In the genomic region with DNA sequence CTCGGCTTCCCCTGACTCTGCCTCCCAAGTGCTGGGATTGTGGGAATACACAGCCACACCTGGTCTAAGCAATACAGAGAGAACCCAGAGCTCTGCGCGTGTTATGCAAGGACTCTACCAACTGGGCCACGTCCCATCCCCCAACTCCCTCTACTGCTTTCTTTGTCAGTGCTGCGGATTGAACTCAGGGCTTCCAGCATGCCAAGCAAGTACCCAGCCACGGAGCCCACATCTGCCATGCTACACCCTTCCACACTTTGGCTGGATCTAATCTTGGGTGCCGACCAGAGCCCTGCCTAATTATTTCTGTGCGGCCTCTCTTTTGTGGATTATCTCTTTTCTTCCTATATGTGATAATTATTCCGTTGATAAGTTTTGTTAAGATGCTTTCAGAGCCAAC, we compare ENCODE assay signal across 13 mouse cellular contexts.
"Had no signal": no experiment of that assay in that cellular context is flagged by ENCODE, and none has a peak within 500 bp of the region (broad histone marks: within the 10 kb centered on the region; RNA-seq: fewer than 3 reads in every experiment).

No protein-coding gene starts in this region.

- H3K27ac ChIP-seq: left cerebral cortex, adult 2 months; limb, embryonic 15.5 days; liver, embryonic 12.5 days; neural tube, embryonic 15.5 days had no signal

- H3K27me3 ChIP-seq: limb, embryonic 15.5 days; neural tube, embryonic 15.5 days had no signal

- H3K4me2 ChIP-seq: limb, embryonic 15.5 days; liver, embryonic 12.5 days; lung, embryonic 14.5 days; neural tube, embryonic 15.5 days had no signal

- ATAC-seq: liver, embryonic 12.5 days had no signal

- H3K9ac ChIP-seq: limb, embryonic 15.5 days; liver, embryonic 12.5 days; lung, embryonic 14.5 days; neural tube, embryonic 15.5 days had no signal

- H3K4me3 ChIP-seq: left cerebral cortex, adult 2 months; limb, embryonic 15.5 days; liver, embryonic 12.5 days; myocyte; neural tube, embryonic 15.5 days had no signal

- DNase-seq: kidney, adult 18-20 months; kidney, postnatal 10 days; kidney, postnatal 4 days; lung, embryonic 14.5 days; lung, postnatal 10 days; lung, postnatal 4 days; right cerebral cortex, adult 18-20 months; thymus, postnatal 36 days had no signal

- H3K36me3 ChIP-seq: limb, embryonic 15.5 days; liver, embryonic 12.5 days; neural tube, embryonic 15.5 days had no signal

- H3K9me3 ChIP-seq: limb, embryonic 15.5 days; liver, embryonic 12.5 days; neural tube, embryonic 15.5 days had no signal
